Mouse (Mus musculus) bone marrow, adult 2 months (tissue): ENCODE measurements around the gene Zup1. TPM values are rescaled to one million over a fixed set of nuclear protein-coding genes. Genes with fewer than 3 reads are reported as not detected.
"Not testable (repeated sequence)": the region's sequence is repeated elsewhere in the genome, so short reads cannot be mapped to it uniquely, and the experiment has no call there.

Experiments used
- H3K27ac ChIP-seq: fragments of 200-500 bp; 2 replicates; pipeline ENCODE4 v1.5.1; 2012; ENCODE audit warnings: low read depth, mild to moderate bottlenecking, control low read depth, inconsistent platforms, low read length; ENCODE audit not compliant: control insufficient read depth, poor library complexity, insufficient read depth
- H3K4me1 ChIP-seq: fragments of 200-500 bp; 2 replicates; pipeline ENCODE4 v1.6.1; 2011; ENCODE audit warnings: low read length; ENCODE audit not compliant: control insufficient read depth, insufficient read depth
- H3K4me3 ChIP-seq: fragments of 200-500 bp; replicated peaks from 2 replicates; pipeline ENCODE3; 2011; ENCODE audit warnings: mild to moderate bottlenecking, low read depth, low read length, control low read depth; ENCODE audit not compliant: control insufficient read depth
- CTCF ChIP-seq: fragments of 200-500 bp; IDR thresholded peaks from 2 replicates; pipeline ENCODE4 v1.5.1; 2011; ENCODE audit warnings: low read length, control low read depth; ENCODE audit not compliant: control insufficient read depth, insufficient read depth
- POLR2A ChIP-seq: fragments of 200-500 bp; IDR thresholded peaks from 2 replicates; pipeline ENCODE4 v1.6.1; 2011; ENCODE audit warnings: low read depth, mild to moderate bottlenecking, control low read depth, low read length, borderline replicate concordance; ENCODE audit not compliant: control insufficient read depth
- WGBS: fragments of 180-500 bp; shearing (Covaris S2); methylation state at CpG from one replicate; pipeline ENCODE4 v1.1.7; 2018; 5-methylcytosine and 5-hydroxymethylcytosine counted together
- polyA plus RNA-seq: library from polyadenylated mRNA; stranded (reverse); fragments of >200 nt; gene quantifications from 2 replicates; pipeline ENCODE4 v1.2.4, GENCODE M21; 2011; ENCODE audit warnings: low replicate concordance; ENCODE audit not compliant: missing spikeins, insufficient read depth, insufficient read length

Zup1 gene
- polyA plus RNA-seq, result 14.8 and 15.5 TPM in 2 replicates

GRCm38 (mm10) chr10:33950803-33951583 lies at the start of gene Zup1:
TSS of gene Zup1 (minus strand) at chr10:33951269.
- H3K4me1 ChIP-seq, result no peaks in the 10 kb centered on the region
- no peak for TF ChIP-seq CTCF
- TF ChIP-seq POLR2A, result peak; percentile 64
- under 1% methylated on average over 42 of the region's 42 CpGs for WGBS
- peak within 1 kb of the TSS; percentile 93 for H3K27ac ChIP-seq
- peak within 1 kb of the TSS; percentile 98 for H3K4me3 ChIP-seq

- H3K4me3 ChIP-seq, result no peak overlapping the region
- TF ChIP-seq CTCF (no peak), POLR2A (no peak)
- no peak overlapping the region for H3K27ac ChIP-seq
- H3K4me1 ChIP-seq, result no peaks in the 10 kb centered on the region
Observed at GRCm38 (mm10) chr10:33998397-33998796, 47.3 kb upstream of the Zup1 start.

- WGBS, result 92% methylated on average over 6 of the region's 8 CpGs
- not testable (repeated sequence) for H3K4me3 ChIP-seq, H3K4me1 ChIP-seq, H3K27ac ChIP-seq
Observed at GRCm38 (mm10) chr10:33996686-33997085, 45.6 kb upstream of the Zup1 start.

GRCm38 (mm10) chr10:33986771-33987170 lies 35.7 kb upstream of the Zup1 start:
- no peak for TF ChIP-seq POLR2A
- TF ChIP-seq CTCF, result peak; percentile 52
- H3K4me3 ChIP-seq, result no peak overlapping the region
- H3K4me1 ChIP-seq, result no peaks in the 10 kb centered on the region
- 6% methylated on average over 4 of the region's 4 CpGs for WGBS
- H3K27ac ChIP-seq, result no peak overlapping the region

- 88% methylated on average over 7 of the region's 7 CpGs for WGBS
- Histone ChIP-seq H3K4me3 (no peak overlapping the region), H3K4me1 (no peaks in the 10 kb centered on the region), H3K27ac (no peak overlapping the region)
- TF ChIP-seq CTCF, result no peak
- no peak for TF ChIP-seq POLR2A
Observed at GRCm38 (mm10) chr10:33974781-33975494, 23.9 kb upstream of the Zup1 start.

GRCm38 (mm10) chr10:33952509-33952908 lies 1.4 kb upstream of the Zup1 start:
- Histone ChIP-seq H3K27ac (no peak overlapping the region), H3K4me3 (no peak overlapping the region), H3K4me1 (no peaks in the 10 kb centered on the region)
- WGBS, result 82% methylated on average over 3 of the region's 3 CpGs
- TF ChIP-seq POLR2A (no peak), CTCF (no peak)

GRCm38 (mm10) chr10:33946336-33946735 lies 4.7 kb downstream of the Zup1 start:
- 84% methylated on average over 2 of the region's 2 CpGs for WGBS
- Histone ChIP-seq H3K4me1 (no peaks in the 10 kb centered on the region), H3K4me3 (no peak overlapping the region), H3K27ac (no peak overlapping the region)
- no peak for TF ChIP-seq CTCF
- TF ChIP-seq POLR2A, result no peak

- Histone ChIP-seq H3K4me3 (no peak overlapping the region), H3K4me1 (no peaks in the 10 kb centered on the region), H3K27ac (no peak overlapping the region)
- WGBS, result 85% methylated on average over 3 of the region's 3 CpGs
- TF ChIP-seq POLR2A, result no peak
- TF ChIP-seq CTCF, result no peak
Observed at GRCm38 (mm10) chr10:33945390-33945789, 5.7 kb downstream of the Zup1 start.
